Mouse (Mus musculus): ENCODE results near the gene Tjp3.

GRCm38 (mm10) chr10:81295185-81295584 lies 3.8 kb upstream of the Tjp3 start:
- TF ChIP-seq CTCF (conservative IDR thresholded peaks at IDR 0.05; ENCODE audit: insufficient read depth, insufficient read length, low read depth, low read length), result no peak
- no peak for TF ChIP-seq POLR2A (IDR thresholded peaks at IDR 0.05; ENCODE audit: low read depth, low read length)

All from kidney, adult 2 months (tissue).